Mouse (Mus musculus): Measurements from ENCODE around the gene Cygb.
A peak's percentile ranks its signal among the peaks of the same experiment; 100 is the strongest.
"Not testable (repeated sequence)": the region's sequence is repeated elsewhere in the genome, so short reads cannot be mapped to it uniquely, and the experiment has no call there.

The Cygb gene

DNA sequence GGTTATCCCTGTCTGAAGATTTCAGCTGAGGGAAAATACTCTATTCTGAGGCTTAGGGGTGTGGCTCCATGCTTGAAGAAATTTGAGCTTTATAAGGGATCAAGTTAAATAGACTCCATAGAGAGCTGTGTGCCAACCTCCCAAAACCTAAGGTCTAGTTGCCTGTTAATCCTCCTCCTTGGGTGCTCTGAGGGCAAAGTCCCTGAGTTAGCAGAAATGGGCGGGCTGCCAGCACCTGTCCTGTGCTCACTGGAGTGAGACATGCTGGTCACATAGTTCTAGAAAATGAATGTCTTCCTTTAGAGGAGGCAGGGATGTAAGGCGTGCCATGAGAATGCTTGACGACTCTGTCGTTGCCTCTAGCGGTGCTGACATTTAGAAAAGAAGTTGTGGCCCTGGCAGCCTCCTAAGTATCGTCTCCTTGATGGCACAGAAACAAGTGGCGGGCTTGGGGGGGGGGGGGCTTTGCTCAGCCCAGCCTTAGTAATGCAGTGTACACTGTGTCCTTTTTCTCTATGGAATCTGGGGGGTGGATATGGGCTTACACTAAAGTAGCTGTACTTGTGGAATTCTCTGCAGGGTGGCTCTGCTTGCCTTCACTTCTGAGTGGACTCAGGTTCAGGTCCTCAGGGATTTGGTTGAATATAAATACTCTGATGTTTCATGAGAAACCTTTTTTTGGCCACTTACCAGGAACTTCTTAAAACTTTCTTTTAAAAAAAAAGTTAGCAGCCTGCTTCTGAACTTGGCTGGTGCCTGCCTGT is 20.7 kb upstream of the Cygb start:
- DNase-seq (ENCODE audit: low spot score in 2 of 2): no peak

DNA sequence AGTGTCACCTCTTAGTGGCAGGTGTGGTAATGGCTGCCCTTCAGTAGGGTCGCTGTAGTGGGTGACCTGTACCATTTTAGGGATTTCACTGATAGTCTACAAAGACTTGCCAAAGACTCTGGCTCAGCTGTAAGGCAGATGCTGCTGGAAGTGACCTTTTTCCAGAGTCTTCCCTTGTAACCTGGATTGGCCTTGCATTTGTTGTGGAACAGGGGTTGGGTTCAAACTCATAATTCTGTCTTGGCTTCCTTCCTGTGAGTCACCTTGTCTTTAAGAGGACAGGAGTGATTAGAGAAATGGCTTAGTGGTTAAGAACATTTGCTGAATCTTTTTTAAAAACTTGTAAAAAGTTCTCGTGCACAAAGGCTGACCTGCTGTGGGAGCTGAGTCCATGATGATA is 19.3 kb upstream of the Cygb start:
- DNase-seq (ENCODE audit: low spot score in 2 of 2): no peak

DNA sequence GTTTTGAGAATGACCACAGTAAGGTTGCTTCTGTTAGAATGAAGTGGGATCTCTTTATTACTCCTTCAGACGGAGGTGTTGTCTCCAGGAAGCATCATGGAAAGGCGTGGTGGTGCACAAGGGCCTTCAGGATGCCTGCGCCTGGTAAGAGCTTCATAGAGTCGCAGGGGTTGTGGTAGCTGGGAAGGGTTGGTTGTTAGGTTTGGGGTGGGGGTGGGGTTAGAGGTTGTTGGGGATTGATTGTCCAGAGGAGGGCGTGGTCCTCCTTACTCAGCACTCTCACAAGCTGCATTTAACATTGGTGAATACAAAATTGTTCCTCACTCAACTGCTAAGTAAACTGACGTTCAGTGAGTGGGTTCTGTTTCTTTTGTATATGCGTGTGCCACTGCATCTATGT is 18.5 kb upstream of the Cygb start:
- DNase-seq (ENCODE audit: low spot score in 2 of 2): no peak

DNA sequence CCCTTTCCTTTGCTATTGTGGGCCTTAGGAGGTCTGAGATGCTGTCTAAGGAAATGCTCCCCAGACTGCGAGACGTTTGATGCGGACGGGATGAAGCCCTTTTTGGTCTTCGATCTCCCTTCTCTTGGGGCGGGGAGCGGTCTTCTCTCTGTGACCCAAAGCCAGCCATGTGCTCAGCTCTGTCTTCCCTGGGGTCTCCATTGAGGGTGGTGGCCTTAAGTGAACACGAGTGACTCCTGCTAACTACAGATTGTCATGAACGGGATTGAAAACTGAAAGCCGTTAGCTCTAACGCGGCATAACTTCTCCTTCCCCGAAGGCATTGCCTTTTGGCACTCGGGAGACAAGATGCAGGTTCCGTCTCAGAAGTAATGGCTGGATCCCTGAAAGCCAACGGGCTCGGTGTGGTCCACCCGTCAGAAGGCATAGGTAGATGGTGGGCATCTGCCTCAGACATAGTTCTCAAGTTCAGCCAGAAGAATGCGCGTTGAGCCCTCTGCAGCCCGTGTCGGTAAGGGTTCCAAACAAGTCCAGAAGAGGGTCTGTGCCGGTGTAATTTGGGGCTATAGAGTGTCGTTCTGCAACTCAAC is 17.8 kb upstream of the Cygb start:
- no peak for DNase-seq (ENCODE audit: low spot score in 2 of 2)

DNA sequence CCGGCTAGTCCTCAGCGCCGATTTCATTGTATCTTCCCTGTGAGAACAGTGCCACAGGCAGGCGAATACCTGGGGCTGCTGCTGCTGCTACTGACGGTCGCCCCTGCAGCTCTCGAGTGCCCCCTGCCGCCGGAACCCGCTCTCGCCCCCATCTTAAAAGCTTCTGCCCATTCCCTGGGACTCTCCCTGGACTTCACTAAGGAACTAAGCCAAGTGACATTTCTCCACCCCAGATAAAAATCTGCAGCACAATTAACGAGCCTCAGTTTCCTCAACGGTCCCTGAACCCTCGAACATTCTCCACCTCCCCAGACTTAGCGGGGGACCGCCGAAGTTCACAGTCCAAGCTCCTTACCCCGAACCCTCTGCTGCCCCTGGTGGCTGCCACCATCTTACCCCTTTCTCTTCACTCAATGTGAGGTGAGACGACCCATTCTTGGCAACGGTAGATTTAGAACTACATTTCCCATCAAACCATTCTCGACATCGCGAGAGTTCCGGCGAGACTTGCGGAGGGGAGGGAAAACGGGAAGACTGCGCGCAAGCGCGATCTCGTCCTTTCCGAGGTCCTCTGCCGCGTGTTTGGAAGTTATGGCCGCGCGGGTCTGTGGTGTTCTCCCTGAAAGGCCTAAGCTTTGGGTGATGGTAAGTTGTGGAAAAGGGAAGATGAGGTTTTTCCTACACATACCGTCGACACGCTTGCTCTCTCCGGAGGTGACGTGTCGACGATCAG is 17.2 kb upstream of the Cygb start:
- DNase-seq (ENCODE audit: low spot score in 2 of 2): peak; percentile 98 to 99

DNA sequence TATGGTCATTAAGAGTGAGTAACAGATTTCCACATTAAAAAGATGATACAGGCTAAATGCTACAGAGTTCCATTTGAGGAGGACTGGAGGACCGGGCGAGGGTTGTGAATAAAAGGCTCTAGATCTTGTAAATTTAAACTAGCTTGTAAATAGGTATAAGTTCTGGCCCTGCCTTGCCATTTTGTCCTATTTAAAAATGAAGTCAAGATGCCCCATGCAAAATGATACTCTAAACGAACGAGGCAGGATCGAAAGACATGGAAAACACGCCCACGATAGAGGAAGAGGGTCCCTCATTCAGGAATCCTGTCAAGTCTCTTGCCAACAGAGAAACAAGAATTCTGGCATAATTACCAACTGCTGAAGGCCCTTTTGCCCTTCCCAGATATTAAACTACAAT is 16.3 kb upstream of the Cygb start:
- DNase-seq (ENCODE audit: low spot score in 2 of 2): no peak

DNA sequence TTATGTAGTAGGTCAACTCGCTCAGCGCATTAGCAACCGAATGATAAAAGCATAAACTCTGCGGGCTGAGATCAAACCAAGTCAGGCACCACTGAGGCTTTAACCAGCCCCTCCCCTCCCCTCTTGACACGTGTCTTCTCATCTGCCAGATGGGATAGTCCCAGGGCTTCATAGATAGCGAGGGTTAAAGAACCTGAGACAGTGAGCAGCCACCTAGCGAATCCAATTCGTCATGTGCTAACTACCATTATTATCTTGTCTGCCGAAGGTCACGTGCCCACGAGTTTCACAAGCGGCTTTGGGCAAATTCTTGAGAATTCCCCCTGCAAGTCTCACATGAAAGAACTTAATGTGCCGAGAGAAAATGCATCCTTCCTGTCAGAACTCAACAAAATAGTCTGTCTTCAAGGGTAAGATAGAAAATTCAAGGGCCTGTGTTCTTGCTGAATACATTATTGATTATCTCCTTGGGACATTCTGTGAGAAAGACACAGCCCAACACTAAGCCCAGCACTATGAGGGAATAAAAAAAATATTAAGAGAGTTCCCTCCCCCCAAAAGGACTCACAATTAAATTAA is 15.8 kb upstream of the Cygb start:
- no peak for DNase-seq (ENCODE audit: low spot score in 2 of 2)

DNA sequence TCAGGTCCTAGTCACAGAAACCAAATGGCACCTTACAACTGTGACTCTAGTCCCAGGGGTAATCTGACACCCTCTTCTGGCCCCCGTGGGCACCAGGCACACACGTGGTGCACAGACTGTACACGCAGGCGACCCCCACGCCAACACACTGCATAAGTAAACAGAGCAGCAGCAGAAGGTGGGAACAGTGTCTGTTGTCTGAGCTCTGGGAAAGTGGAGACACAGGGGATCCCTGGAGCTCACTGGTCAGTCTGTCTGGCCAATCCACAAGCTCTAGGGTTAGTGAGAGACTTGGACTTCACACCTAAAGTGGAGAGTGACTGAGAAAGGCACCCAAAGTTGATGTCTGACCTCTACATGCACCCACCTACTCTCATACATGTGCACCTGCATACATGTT is 15.2 kb upstream of the Cygb start:
- DNase-seq (ENCODE audit: low spot score in 2 of 2): no peak

DNA sequence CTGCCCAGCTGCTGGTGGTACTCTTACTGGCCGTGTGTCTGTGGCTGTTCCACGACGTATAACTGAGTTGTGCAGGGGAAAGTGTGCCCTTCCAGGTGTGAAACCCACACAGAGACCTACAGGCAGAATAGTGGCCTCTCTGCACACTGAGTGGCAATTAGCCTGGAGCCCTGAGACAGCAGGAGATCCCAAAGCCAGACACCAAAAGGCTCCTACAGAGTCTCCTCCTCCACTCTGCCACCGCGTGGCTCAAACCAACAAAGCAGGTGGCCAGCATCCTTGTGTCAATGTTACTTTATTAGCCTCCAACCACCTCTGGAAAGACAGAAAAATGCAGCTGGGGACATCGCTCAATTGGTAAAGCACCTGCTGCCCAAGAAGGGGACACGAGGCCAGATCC is 14.7 kb upstream of the Cygb start:
- DNase-seq (ENCODE audit: low spot score in 2 of 2): no peak

DNA sequence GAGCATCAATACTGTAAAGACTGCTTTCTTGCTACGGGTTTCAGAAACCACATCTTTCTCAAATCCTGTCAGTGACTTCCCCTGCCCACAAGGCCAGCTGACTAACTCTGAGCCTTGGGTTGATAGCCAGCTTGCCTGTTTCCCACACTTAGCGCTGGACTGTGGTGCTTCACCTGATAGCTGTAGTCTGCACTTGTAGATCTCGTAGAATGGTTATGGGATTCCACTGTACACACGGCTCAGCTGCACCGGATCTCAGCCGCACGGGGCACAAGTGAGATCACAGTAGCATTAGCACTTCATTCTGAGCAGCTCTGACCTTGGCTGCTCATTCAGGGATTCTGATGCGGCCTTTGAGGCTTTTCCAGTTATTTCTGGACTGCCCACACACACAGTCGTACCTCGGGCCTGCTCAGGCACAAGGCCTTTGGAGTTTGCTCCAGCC is 14.3 kb upstream of the Cygb start:
- no peak for DNase-seq (ENCODE audit: low spot score in 2 of 2)

DNA sequence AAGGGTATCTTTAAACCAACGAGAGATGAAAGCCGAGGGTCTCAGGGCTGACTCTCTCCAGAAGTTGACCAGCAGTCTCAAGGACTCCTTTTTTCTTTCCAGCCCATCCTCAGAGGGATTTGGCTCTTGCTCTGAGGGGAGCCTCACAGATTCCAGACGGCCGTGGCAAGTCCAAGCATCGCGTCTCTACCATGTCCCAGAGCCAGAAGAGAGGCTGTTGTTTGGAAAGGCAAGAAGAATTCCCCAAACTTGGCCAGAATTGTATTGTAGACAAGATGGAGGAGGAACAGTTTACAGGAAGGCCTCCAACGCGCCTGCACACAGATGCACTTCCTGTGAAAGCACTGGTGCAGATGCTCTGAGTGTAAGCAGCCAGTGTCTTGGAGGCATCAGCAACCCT is 13.8 kb upstream of the Cygb start:
- no peak for DNase-seq (ENCODE audit: low spot score in 2 of 2)

DNA sequence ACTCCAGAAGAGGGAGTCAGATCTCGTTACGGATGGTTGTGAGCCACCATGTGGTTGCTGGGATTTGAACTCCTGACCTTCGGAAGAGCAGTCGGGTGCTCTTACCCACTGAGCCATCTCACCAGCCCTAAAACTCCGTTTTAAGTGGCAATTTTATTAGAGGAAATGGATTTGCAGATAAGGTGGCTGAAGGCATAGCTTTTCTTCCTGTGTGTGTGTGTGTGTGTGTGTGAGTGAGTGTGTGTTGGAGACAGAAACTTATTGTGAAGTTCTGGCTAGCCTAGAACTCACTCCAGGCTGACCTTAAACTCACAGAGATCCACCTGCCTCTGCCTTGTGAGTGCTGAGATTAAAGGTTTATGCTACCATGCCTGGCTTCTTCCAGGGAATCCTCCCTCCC is 12.9 kb upstream of the Cygb start:
- not testable (repeated sequence) for DNase-seq (ENCODE audit: low spot score in 2 of 2)

DNA sequence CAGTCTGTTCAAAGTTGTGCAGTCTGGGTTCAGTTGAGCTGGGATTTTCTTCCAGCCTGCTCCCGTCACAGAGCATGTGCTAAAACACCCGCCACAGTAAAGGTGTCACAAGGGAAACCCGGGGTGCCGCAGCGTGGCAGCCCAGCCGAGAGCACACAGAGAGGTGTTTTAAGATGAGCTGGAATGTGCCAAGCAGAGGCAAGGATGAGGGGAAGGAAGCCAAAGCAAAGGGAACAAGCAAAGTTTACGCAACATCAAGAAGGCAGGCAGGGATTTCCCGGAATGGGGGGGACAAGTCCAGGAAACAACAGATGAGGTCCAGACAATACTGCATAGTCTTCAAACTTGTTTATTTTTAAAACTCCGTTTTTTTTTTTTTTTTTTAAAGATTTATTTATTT is 12.5 kb upstream of the Cygb start:
- DNase-seq (ENCODE audit: low spot score in 2 of 2): no peak

DNA sequence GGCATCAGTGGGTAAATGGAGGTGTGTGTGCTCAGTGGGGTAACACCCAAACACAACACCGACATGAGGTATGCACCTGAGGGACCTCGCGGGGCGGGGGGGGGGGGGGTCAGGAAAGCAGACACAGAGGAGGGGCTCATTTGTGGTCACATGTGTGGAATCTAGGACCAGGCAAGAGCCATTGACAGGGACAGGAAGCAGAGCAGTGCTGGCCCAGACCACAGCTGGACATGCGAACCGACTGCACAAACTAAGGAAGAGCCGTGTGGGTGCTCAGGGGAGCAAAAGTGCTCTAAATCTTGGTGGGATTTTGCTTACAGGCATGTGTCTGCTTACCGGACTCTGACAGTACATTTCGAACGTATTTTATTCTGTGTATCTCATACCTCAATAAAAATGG is 11.2 kb upstream of the Cygb start:
- no peak for DNase-seq (ENCODE audit: low spot score in 2 of 2)

DNA sequence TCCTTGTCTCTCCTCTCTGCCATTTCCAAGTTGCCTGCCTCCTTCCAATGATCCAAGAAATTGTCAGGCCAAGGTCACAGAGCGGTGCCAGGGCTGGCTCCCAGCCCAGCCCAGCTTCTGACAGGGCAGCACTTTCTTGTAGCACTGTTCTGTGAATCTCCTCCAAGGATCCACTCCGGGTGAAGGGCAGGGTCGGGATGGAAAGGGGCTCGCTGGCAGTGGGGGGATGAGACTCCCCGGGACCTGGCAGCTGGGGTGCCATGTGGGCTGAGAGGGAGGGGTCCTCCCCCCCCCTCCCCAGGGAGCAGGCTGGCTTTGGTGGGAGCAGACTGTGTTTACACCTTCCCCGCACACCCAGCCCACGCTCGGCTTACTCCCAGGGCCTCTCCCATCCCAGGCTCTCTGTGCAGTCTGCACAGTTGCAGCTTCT is 7.8 kb upstream of the Cygb start:
- DNase-seq (ENCODE audit: low spot score in 2 of 2): peak; percentile 75 to 76

DNA sequence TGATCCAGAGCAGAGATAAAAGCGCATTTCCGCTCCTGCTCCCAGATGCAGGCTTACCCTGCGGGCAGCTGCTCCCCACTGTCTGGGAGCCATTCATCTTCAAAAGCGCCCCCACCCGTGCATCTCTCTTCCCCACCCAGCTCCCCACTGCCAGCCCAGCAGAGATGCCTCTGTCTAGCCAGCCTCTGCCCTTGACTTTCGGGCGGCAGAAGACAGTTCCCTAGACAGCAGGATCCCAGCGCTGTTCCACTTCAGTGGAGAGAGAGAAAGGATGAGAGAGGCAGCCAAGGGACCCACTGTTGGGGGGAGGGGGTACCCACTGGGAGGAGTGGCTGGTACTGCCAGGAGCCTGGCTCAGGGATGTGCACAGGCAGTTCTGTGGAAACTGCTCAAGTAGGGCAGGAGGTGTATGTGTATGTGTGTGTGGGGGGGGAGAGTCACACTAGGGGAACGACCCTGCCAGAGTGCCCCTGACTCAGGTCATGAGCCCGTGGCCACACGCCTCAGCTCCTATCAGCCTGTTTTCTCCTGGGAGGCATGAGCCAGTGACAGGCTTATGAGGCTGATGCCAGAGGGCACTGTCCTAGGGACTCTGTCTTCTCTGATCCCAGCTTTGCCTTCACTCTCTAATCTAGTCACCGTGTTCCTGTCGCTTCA is 7.3 kb upstream of the Cygb start:
- peak; percentile 77 to 80 for DNase-seq (ENCODE audit: low spot score in 2 of 2)

DNA sequence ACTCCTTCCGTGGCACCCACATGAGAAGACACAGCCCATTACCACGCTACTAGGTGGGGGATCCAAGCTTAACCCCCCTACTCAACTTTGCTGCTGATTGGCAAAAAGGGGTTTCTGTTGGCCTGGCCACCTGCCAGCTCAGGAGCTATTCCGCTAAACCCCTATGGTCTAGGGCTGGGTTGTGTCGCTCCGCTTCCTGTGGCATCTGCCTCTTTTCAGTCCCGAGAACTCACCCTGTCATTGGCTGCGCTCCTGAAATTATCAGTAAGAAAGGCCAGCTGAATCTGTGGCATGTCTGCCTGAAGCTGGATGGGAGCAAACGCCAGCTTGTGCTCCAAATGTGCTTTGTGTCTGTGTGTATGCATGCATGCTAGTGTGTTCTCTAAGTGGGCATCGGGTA is 6.1 kb upstream of the Cygb start:
- DNase-seq (ENCODE audit: low spot score in 2 of 2): peak in 1 of 2 experiments; percentile 49

DNA sequence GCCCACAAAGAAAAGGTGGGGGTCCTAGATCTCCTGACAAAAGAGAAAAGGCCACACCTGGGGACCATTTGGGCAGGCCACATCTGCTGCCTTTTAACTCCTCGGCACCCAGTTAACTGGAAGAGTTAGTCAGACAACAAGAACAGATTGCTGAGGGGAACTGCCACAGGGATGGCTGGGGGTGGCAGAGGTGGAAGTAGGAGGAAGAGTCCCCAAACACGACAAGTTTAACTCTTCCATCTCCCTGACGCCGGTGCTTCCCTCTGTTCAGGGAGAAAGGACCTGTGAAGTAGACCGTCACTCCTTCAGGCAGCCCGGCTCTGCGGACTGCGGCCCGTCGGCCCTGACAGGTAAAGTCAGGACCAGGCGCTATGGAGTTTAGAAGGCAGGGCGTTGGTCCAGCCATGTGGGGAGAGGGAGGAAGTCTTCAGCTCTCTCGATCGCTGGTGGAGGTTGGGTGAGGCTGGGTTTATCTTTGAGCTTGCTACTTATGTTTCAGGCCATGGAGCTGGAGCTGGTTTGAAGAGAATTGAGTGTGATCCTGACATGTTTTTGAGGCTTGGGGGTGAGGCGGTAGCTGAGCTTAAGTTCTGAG is 5.0 kb upstream of the Cygb start:
- peak in 1 of 2 experiments; percentile 30 for DNase-seq (ENCODE audit: low spot score in 2 of 2)

DNA sequence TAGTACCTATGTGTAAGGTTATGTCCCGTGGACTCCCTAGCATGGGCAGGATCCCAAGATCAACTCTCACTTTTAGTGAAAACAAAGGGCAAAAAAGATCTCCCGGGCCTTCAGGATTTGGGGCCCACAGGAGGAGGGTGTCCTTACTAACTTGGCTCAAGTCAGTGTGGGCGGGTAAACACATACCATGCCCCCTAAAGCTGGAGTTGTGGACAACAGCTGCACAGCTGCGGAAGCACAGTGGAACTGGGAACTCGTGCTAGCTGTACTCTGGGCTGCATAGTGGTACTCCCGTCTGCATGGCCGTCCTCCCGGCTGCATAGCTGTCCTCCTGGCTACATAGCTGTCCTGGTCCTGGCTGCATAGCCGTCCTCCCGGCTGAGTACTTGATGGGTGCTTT is 4.1 kb upstream of the Cygb start:
- DNase-seq (ENCODE audit: low spot score in 2 of 2): peak in 1 of 2 experiments; percentile 31

DNA sequence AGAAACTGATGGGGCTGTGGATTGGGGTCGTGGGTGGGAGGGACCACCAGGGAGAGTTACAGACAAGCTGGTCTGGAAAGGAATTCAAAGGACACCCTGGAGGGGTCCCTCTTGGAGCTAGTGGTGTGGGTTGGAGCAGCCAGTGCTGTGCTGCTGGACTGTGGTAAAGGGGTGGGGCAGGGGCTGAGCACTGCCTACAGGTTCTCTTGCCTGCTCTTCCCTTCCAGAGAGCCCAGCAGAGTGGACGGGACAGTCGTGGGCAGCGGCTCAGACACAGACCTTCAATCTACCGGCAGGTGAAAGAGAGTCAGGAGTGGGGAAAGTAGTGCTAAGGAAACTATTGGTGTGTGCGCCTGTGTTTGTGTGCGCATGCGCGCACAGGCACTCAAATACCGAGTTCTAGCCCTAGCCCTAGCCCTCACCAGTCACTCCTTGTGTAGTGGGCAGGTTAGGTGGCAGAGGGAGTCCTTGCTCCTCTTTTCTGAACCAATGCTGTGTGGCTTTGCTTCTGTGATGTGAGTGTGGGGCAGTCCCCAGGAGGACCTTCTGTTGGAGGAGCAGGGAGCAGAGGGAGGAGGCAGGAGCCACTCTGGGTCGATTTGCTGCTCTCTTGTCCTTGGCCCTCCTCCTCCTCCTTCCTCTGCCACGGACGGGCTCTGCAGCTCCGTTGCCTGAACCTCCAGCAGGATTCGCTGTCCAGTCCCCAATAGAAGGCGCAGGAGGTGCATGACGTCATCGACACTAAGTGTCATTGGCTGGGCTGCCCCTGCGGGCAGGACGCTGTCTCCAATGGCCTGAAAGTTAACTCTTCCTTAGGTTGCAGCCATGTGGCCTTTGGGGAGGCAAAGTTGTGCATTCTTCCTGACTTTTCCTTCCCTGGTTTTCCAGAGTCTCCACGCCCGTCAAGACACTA is 3.5 kb upstream of the Cygb start:
- peak; percentile 96 for DNase-seq (ENCODE audit: low spot score in 2 of 2)
